Mouse (Mus musculus) myocyte (in vitro differentiated cells): ENCODE data around the gene Rps6kl1. TPM values are rescaled to one million over a fixed set of nuclear protein-coding genes. Genes with fewer than 3 reads are reported as not detected.

Source experiments
- H3K27me3 ChIP-seq: one replicate; pipeline ENCODE4 v1.6.1; 2011; ENCODE audit not compliant: control insufficient read depth, insufficient read depth, insufficient read length
- H3K36me3 ChIP-seq: one replicate; pipeline ENCODE4 v1.6.1; 2011; ENCODE audit not compliant: control insufficient read depth, insufficient read depth
- H3K4me2 ChIP-seq: one replicate; pipeline ENCODE4 v1.6.1; 2011; ENCODE audit warnings: low read depth, control low read depth
- H3K4me3 ChIP-seq: one replicate; pipeline ENCODE4 v1.5.1; 2011; ENCODE audit warnings: mild to moderate bottlenecking, control low read depth, moderate library complexity
- H3K79me2 ChIP-seq: one replicate; pipeline ENCODE4 v1.6.1; 2011; ENCODE audit not compliant: control insufficient read depth, insufficient read depth
- H3ac ChIP-seq: one replicate; pipeline ENCODE4 v1.6.1; 2011; ENCODE audit not compliant: control insufficient read depth, insufficient read length
- CEBPB ChIP-seq: IDR thresholded peaks from 2 replicates; pipeline ENCODE4 v1.6.1; 2011; ENCODE audit warnings: mild to moderate bottlenecking, moderate library complexity; ENCODE audit not compliant: poor library complexity, insufficient read depth, severe bottlenecking
- E2F4 ChIP-seq: IDR thresholded peaks from one replicate; pipeline ENCODE4 v1.6.1; 2011; ENCODE audit warnings: mild to moderate bottlenecking, control low read depth, moderate library complexity; ENCODE audit not compliant: insufficient read depth
- MAX ChIP-seq: IDR thresholded peaks from one replicate; pipeline ENCODE4 v1.6.1; 2011; ENCODE audit warnings: low read depth, mild to moderate bottlenecking, control low read depth
- MYOD1 ChIP-seq, 3 experiments: IDR thresholded peaks; one replicate each; pipeline ENCODE4 v1.6.1; 2011; ENCODE audit warnings: control low read depth in 2 of 3, low read depth in 2 of 3, mild to moderate bottlenecking in 2 of 3, moderate library complexity in 1 of 3; ENCODE audit not compliant: insufficient read length in 2 of 3, control insufficient read depth in 1 of 3
- MYOG ChIP-seq, 3 experiments: IDR thresholded peaks; one replicate each; pipeline ENCODE4 v1.6.1; 2011; ENCODE audit warnings: control low read depth in 2 of 3, low read depth in 2 of 3, mild to moderate bottlenecking in 2 of 3; ENCODE audit not compliant: insufficient read length in 2 of 3, control insufficient read depth in 1 of 3, insufficient read depth in 1 of 3
- POLR2A ChIP-seq: IDR thresholded peaks from one replicate; pipeline ENCODE4 v1.6.1; 2011; ENCODE audit warnings: low read depth, mild to moderate bottlenecking, control low read depth, moderate library complexity; ENCODE audit not compliant: insufficient read length
- POLR2AphosphoS2 ChIP-seq: IDR thresholded peaks from one replicate; pipeline ENCODE4 v1.6.1; 2011; ENCODE audit warnings: low read depth, control low read depth; ENCODE audit not compliant: insufficient read length
- REST ChIP-seq: IDR thresholded peaks from one replicate; pipeline ENCODE4 v1.6.1; 2011; ENCODE audit warnings: mild to moderate bottlenecking, control low read depth, moderate library complexity; ENCODE audit not compliant: insufficient read depth, insufficient read length
- SRF ChIP-seq: IDR thresholded peaks from one replicate; pipeline ENCODE4 v1.6.1; 2011; ENCODE audit warnings: low read depth; ENCODE audit not compliant: control insufficient read depth, insufficient read length
- TCF12 ChIP-seq: IDR thresholded peaks from one replicate; pipeline ENCODE4 v1.6.1; 2011; ENCODE audit warnings: mild to moderate bottlenecking, control low read depth; ENCODE audit not compliant: poor library complexity, insufficient read depth, severe bottlenecking
- TCF3 ChIP-seq: IDR thresholded peaks from one replicate; pipeline ENCODE4 v1.6.1; 2011; ENCODE audit warnings: low read depth, control low read depth; ENCODE audit not compliant: insufficient read length
- USF1 ChIP-seq: IDR thresholded peaks from one replicate; pipeline ENCODE4 v1.6.1; 2011; ENCODE audit warnings: low read depth, mild to moderate bottlenecking, control low read depth, moderate library complexity
- polyA plus RNA-seq: library from polyadenylated mRNA; unstranded; fragments of >200 nt; fragmentation: generic; extraction: Trizol; gene quantifications from one replicate; pipeline ENCODE4 v1.2.1, GENCODE M21; 2012; ENCODE audit warnings: missing spikeins

Rps6kl1 gene
- polyA plus RNA-seq, 1 experiment: 0.53 TPM

GRCm38 (mm10) chr12:85109426-85109825 is 41.6 kb downstream of the Rps6kl1 start:
- Histone ChIP-seq H3ac (no peak overlapping the region), H3K36me3 (no peaks in the 10 kb centered on the region), H3K4me3 (peak overlapping the region; percentile 85), H3K4me2 (peak overlapping the region; percentile 83), H3K27me3 (no peaks in the 10 kb centered on the region), H3K79me2 (peaks cover 35% of the 10 kb centered on the region)
- no peak for TF ChIP-seq E2F4
- TF ChIP-seq POLR2AphosphoS2: no peak
- no peak for TF ChIP-seq USF1
- no peak for TF ChIP-seq MAX
- TF ChIP-seq MYOD1 (IDR thresholded peaks at IDR 0.05; ENCODE audit: control insufficient read depth in 1 of 3, insufficient read length in 2 of 3, low read depth in 2 of 3): no peak
- TF ChIP-seq REST: no peak
- TF ChIP-seq TCF3: no peak
- TF ChIP-seq TCF12: no peak
- no peak for TF ChIP-seq POLR2A
- no peak for TF ChIP-seq MYOG (IDR thresholded peaks at IDR 0.05; ENCODE audit: control insufficient read depth in 1 of 3, insufficient read depth in 1 of 3, insufficient read length in 2 of 3, low read depth in 2 of 3)

- peaks cover 27% of the 10 kb centered on the region for H3K79me2 ChIP-seq
- no peak overlapping the region for H3K4me2 ChIP-seq
- H3K27me3 ChIP-seq: no peaks in the 10 kb centered on the region
- no peak for TF ChIP-seq SRF
- no peak for TF ChIP-seq MAX
- TF ChIP-seq REST: no peak
- TF ChIP-seq TCF3: no peak
- no peak for TF ChIP-seq USF1
- TF ChIP-seq CEBPB: no peak
- TF ChIP-seq E2F4: no peak
- TF ChIP-seq POLR2A: no peak
- no peak for TF ChIP-seq MYOG (IDR thresholded peaks at IDR 0.05; ENCODE audit: control insufficient read depth in 1 of 3, insufficient read depth in 1 of 3, insufficient read length in 2 of 3, low read depth in 2 of 3)
- no peak for TF ChIP-seq TCF12
- no peak for TF ChIP-seq POLR2AphosphoS2
- no peak for TF ChIP-seq MYOD1 (IDR thresholded peaks at IDR 0.05; ENCODE audit: control insufficient read depth in 1 of 3, insufficient read length in 2 of 3, low read depth in 2 of 3)
- no peaks in the 10 kb centered on the region for H3K36me3 ChIP-seq
- H3K4me3 ChIP-seq: no peak overlapping the region
- H3ac ChIP-seq: no peak overlapping the region
Measured at GRCm38 (mm10) chr12:85108643-85109042, 42.4 kb downstream of the Rps6kl1 start.

GRCm38 (mm10) chr12:85106292-85106691 is 44.8 kb downstream of the Rps6kl1 start:
- no peaks in the 10 kb centered on the region for H3K36me3 ChIP-seq
- TF ChIP-seq POLR2A: no peak
- no peak for TF ChIP-seq MYOG (IDR thresholded peaks at IDR 0.05; ENCODE audit: control insufficient read depth in 1 of 3, insufficient read depth in 1 of 3, insufficient read length in 2 of 3, low read depth in 2 of 3)
- TF ChIP-seq TCF3: no peak
- no peak for TF ChIP-seq E2F4
- no peak for TF ChIP-seq MAX
- TF ChIP-seq USF1: no peak
- TF ChIP-seq POLR2AphosphoS2: no peak
- no peak for TF ChIP-seq SRF
- no peak for TF ChIP-seq MYOD1 (IDR thresholded peaks at IDR 0.05; ENCODE audit: control insufficient read depth in 1 of 3, insufficient read length in 2 of 3, low read depth in 2 of 3)
- TF ChIP-seq REST: no peak
- no peak for TF ChIP-seq CEBPB
- TF ChIP-seq TCF12: no peak
- no peaks in the 10 kb centered on the region for H3K27me3 ChIP-seq
- H3K4me2 ChIP-seq: no peak overlapping the region
- peaks cover 4% of the 10 kb centered on the region for H3K79me2 ChIP-seq
- no peak overlapping the region for H3K4me3 ChIP-seq
- H3ac ChIP-seq: no peak overlapping the region

GRCm38 (mm10) chr12:85104789-85105188 is 46.3 kb downstream of the Rps6kl1 start:
- Histone ChIP-seq H3ac (no peak overlapping the region), H3K4me2 (no peak overlapping the region), H3K4me3 (no peak overlapping the region), H3K36me3 (no peaks in the 10 kb centered on the region), H3K79me2 (no peaks in the 10 kb centered on the region), H3K27me3 (no peaks in the 10 kb centered on the region)
- TF ChIP-seq CEBPB (no peak), MAX (no peak), E2F4 (no peak), POLR2A (no peak), REST (no peak), MYOD1 (IDR thresholded peaks at IDR 0.05; ENCODE audit: control insufficient read depth in 1 of 3, insufficient read length in 2 of 3, low read depth in 2 of 3) (no peak), TCF3 (no peak), SRF (no peak), USF1 (no peak), TCF12 (no peak), POLR2AphosphoS2 (no peak), MYOG (IDR thresholded peaks at IDR 0.05; ENCODE audit: control insufficient read depth in 1 of 3, insufficient read depth in 1 of 3, insufficient read length in 2 of 3, low read depth in 2 of 3) (no peak)

GRCm38 (mm10) chr12:85103096-85103495 is 48.0 kb downstream of the Rps6kl1 start:
- H3K36me3 ChIP-seq: no peaks in the 10 kb centered on the region
- H3K4me2 ChIP-seq: no peak overlapping the region
- H3ac ChIP-seq: no peak overlapping the region
- TF ChIP-seq SRF (no peak), MYOD1 (IDR thresholded peaks at IDR 0.05; ENCODE audit: control insufficient read depth in 1 of 3, insufficient read length in 2 of 3, low read depth in 2 of 3) (no peak), TCF12 (no peak), REST (no peak), CEBPB (no peak), POLR2A (no peak), MYOG (IDR thresholded peaks at IDR 0.05; ENCODE audit: control insufficient read depth in 1 of 3, insufficient read depth in 1 of 3, insufficient read length in 2 of 3, low read depth in 2 of 3) (no peak), E2F4 (no peak), POLR2AphosphoS2 (no peak), MAX (no peak), USF1 (no peak), TCF3 (no peak)
- no peaks in the 10 kb centered on the region for H3K79me2 ChIP-seq
- H3K4me3 ChIP-seq: no peak overlapping the region
- H3K27me3 ChIP-seq: no peaks in the 10 kb centered on the region
